Mouse (Mus musculus): Measurements from ENCODE around the gene Mtcl1. TPM values are rescaled to one million over a fixed set of nuclear protein-coding genes. Genes with fewer than 3 reads are reported as not detected.

Mtcl1 gene
- 2.6 and 5.6 TPM in 2 replicates for total RNA-seq (2014; rRNA removed; ENCODE audit: low replicate concordance)
- 0.57 and 0.71 TPM in 2 replicates for polyA plus RNA-seq (2015; fragmentation: Nextera tagmentation; extraction: Ambion mirVana)

GRCm38 (mm10) chr17:66449460-66450341, at the start of gene Mtcl1:
Gene Mtcl1, minus strand, starts transcription at chr17:66449750.
- Histone ChIP-seq H3K4me2 (ENCODE audit: low read depth, low read length) (peak within 1 kb of the TSS; percentile 97), H3K9ac (replicated peaks; ENCODE audit: low read depth, low read length) (peak within 1 kb of the TSS; percentile 62), H3K4me3 (ENCODE audit: low read depth, low read length) (peak within 1 kb of the TSS; percentile 68), H3K9me3 (replicated peaks; ENCODE audit: control insufficient read depth, low read length) (no peaks in the 10 kb centered on the region), H3K27ac (ENCODE audit: low read depth) (peak within 1 kb of the TSS; percentile 27; the same call in 1 of the 2 replicates), H3K27me3 (ENCODE audit: control insufficient read depth, insufficient read depth, low read length) (peaks cover 51% of the 10 kb centered on the region), H3K36me3 (replicated peaks; ENCODE audit: control insufficient read depth, insufficient read depth, low read length) (no peaks in the 10 kb centered on the region), H3K4me1 (ENCODE audit: control insufficient read depth, insufficient read depth) (no peaks in the 10 kb centered on the region)
- DNase-seq (ENCODE audit: low spot score) (peak; percentile 31), ATAC-seq (ENCODE audit: insufficient read depth, low read depth) (peak; percentile 72)
- 1% methylated on average over 60 of the region's 76 CpGs for WGBS
- TF ChIP-seq EP300 (IDR thresholded peaks at IDR 0.05; ENCODE audit: low read depth) (no peak), CTCF (IDR thresholded peaks at IDR 0.05; ENCODE audit: low read depth) (no peak)

GRCm38 (mm10) chr17:66498598-66498997, 49.0 kb upstream of the Mtcl1 start:
- Histone ChIP-seq H3K9me3 (replicated peaks; ENCODE audit: control insufficient read depth, low read length) (no peaks in the 10 kb centered on the region), H3K36me3 (replicated peaks; ENCODE audit: control insufficient read depth, insufficient read depth, low read length) (peaks cover 73% of the 10 kb centered on the region), H3K27ac (ENCODE audit: low read depth) (no peak overlapping the region), H3K9ac (replicated peaks; ENCODE audit: low read depth, low read length) (no peak overlapping the region), H3K4me3 (ENCODE audit: low read depth, low read length) (no peak overlapping the region), H3K4me1 (ENCODE audit: control insufficient read depth, insufficient read depth) (peaks cover 3% of the 10 kb centered on the region; the same call in 1 of the 2 replicates), H3K27me3 (ENCODE audit: control insufficient read depth, insufficient read depth, low read length) (no peaks in the 10 kb centered on the region), H3K4me2 (ENCODE audit: low read depth, low read length) (no peak overlapping the region)
- TF ChIP-seq CTCF (IDR thresholded peaks at IDR 0.05; ENCODE audit: low read depth): no peak
- TF ChIP-seq EP300 (IDR thresholded peaks at IDR 0.05; ENCODE audit: low read depth): no peak
- DNase-seq (ENCODE audit: low spot score) (no peak), ATAC-seq (ENCODE audit: insufficient read depth, low read depth) (no peak)
- WGBS: 84% methylated on average over 14 of the region's 14 CpGs

GRCm38 (mm10) chr17:66496589-66496988, 47.0 kb upstream of the Mtcl1 start:
- Histone ChIP-seq H3K9ac (replicated peaks; ENCODE audit: low read depth, low read length) (no peak overlapping the region), H3K4me2 (ENCODE audit: low read depth, low read length) (no peak overlapping the region), H3K27me3 (ENCODE audit: control insufficient read depth, insufficient read depth, low read length) (no peaks in the 10 kb centered on the region), H3K4me1 (ENCODE audit: control insufficient read depth, insufficient read depth) (no peaks in the 10 kb centered on the region), H3K36me3 (replicated peaks; ENCODE audit: control insufficient read depth, insufficient read depth, low read length) (peaks cover 73% of the 10 kb centered on the region), H3K4me3 (ENCODE audit: low read depth, low read length) (no peak overlapping the region), H3K27ac (ENCODE audit: low read depth) (no peak overlapping the region), H3K9me3 (replicated peaks; ENCODE audit: control insufficient read depth, low read length) (no peaks in the 10 kb centered on the region)
- 95% methylated on average over 9 of the region's 9 CpGs for WGBS
- DNase-seq (ENCODE audit: low spot score) (no peak), ATAC-seq (ENCODE audit: insufficient read depth, low read depth) (no peak)
- no peak for TF ChIP-seq EP300 (IDR thresholded peaks at IDR 0.05; ENCODE audit: low read depth)
- TF ChIP-seq CTCF (IDR thresholded peaks at IDR 0.05; ENCODE audit: low read depth): no peak

- no peak for ATAC-seq (ENCODE audit: insufficient read depth, low read depth)
- Histone ChIP-seq H3K27me3 (ENCODE audit: control insufficient read depth, insufficient read depth, low read length) (no peaks in the 10 kb centered on the region), H3K9ac (replicated peaks; ENCODE audit: low read depth, low read length) (no peak overlapping the region), H3K4me1 (ENCODE audit: control insufficient read depth, insufficient read depth) (no peaks in the 10 kb centered on the region), H3K4me2 (ENCODE audit: low read depth, low read length) (no peak overlapping the region), H3K36me3 (replicated peaks; ENCODE audit: control insufficient read depth, insufficient read depth, low read length) (peaks cover 14% of the 10 kb centered on the region), H3K4me3 (ENCODE audit: low read depth, low read length) (no peak overlapping the region), H3K9me3 (replicated peaks; ENCODE audit: control insufficient read depth, low read length) (no peaks in the 10 kb centered on the region), H3K27ac (ENCODE audit: low read depth) (no peak overlapping the region)
- TF ChIP-seq CTCF (IDR thresholded peaks at IDR 0.05; ENCODE audit: low read depth) (peak; percentile 99), EP300 (IDR thresholded peaks at IDR 0.05; ENCODE audit: low read depth) (no peak)
- 40% methylated on average over 10 of the region's 10 CpGs for WGBS
- peak; percentile 67 for DNase-seq (ENCODE audit: low spot score)
These were observed 40.6 kb upstream of the Mtcl1 start for GRCm38 (mm10) chr17:66490022-66490601.

GRCm38 (mm10) chr17:66486576-66486975, 37.0 kb upstream of the Mtcl1 start:
- DNase-seq (ENCODE audit: low spot score): no peak
- no peaks in the 10 kb centered on the region for H3K36me3 ChIP-seq (replicated peaks; ENCODE audit: control insufficient read depth, insufficient read depth, low read length)
- H3K4me1 ChIP-seq (ENCODE audit: control insufficient read depth, insufficient read depth): no peaks in the 10 kb centered on the region
- H3K9me3 ChIP-seq (replicated peaks; ENCODE audit: control insufficient read depth, low read length): no peaks in the 10 kb centered on the region
- H3K27ac ChIP-seq (ENCODE audit: low read depth): no peak overlapping the region
- H3K9ac ChIP-seq (replicated peaks; ENCODE audit: low read depth, low read length): no peak overlapping the region
- ATAC-seq (ENCODE audit: insufficient read depth, low read depth): no peak
- 0 out of 2 replicates have a peak, but pooled peaks cover 3% of the 10 kb centered on the region for H3K27me3 ChIP-seq (ENCODE audit: control insufficient read depth, insufficient read depth, low read length)
- no peak overlapping the region for H3K4me2 ChIP-seq (ENCODE audit: low read depth, low read length)
- TF ChIP-seq EP300 (IDR thresholded peaks at IDR 0.05; ENCODE audit: low read depth) (no peak), CTCF (IDR thresholded peaks at IDR 0.05; ENCODE audit: low read depth) (no peak)
- H3K4me3 ChIP-seq (ENCODE audit: low read depth, low read length): no peak overlapping the region
- WGBS: 88% methylated on average over 6 of the region's 6 CpGs

Data from heart, postnatal 0 days (tissue).